Mouse (Mus musculus) hindbrain, embryonic 11.5 days (tissue): Measurements from ENCODE around the gene Atg14. TPM values are rescaled to one million over a fixed set of nuclear protein-coding genes. Genes with fewer than 3 reads are reported as not detected.

Source experiments
- ATAC-seq: fragments of 200-750 bp; cut with Nextera tagmentation; 2 replicates; pipeline ENCODE4 v1.8.0; 2017; ENCODE audit warnings: mild to moderate bottlenecking, moderate TSS enrichment, moderate library complexity; ENCODE audit not compliant: low FRiP score
- DNase-seq: peaks from one replicate; pipeline ENCODE4 v3.0.0-alpha.2; 2015; ENCODE audit warnings: low spot score
- H3K27ac ChIP-seq: fragments of 300-500 bp; sonication (generic); 2 replicates; pipeline ENCODE4 v1.5.1; 2014; ENCODE audit warnings: mild to moderate bottlenecking, low read depth, low read length
- H3K27me3 ChIP-seq: fragments of 300-500 bp; sonication (generic); 2 replicates; pipeline ENCODE4 v1.6.1; 2014; ENCODE audit warnings: mild to moderate bottlenecking, low read length, moderate library complexity, mixed read lengths; ENCODE audit not compliant: control insufficient read depth, insufficient read depth
- H3K36me3 ChIP-seq: fragments of 300-500 bp; sonication (generic); 2 replicates; pipeline ENCODE4 v1.6.1; 2014; ENCODE audit warnings: mild to moderate bottlenecking, low read length, moderate library complexity, mixed read lengths; ENCODE audit not compliant: control insufficient read depth, insufficient read depth
- H3K4me1 ChIP-seq: fragments of 300-500 bp; sonication (generic); replicated peaks from 2 replicates; pipeline ENCODE4 v1.6.1; 2014; ENCODE audit warnings: low read length, mixed read lengths; ENCODE audit not compliant: control insufficient read depth, insufficient read depth
- H3K4me2 ChIP-seq: fragments of 300-500 bp; sonication (generic); replicated peaks from 2 replicates; pipeline ENCODE4 v1.6.1; 2014; ENCODE audit warnings: mild to moderate bottlenecking, low read depth, low read length
- H3K4me3 ChIP-seq: fragments of 300-500 bp; sonication (generic); 2 replicates; pipeline ENCODE4 v1.5.1; 2014; ENCODE audit warnings: low read depth, low read length
- H3K9ac ChIP-seq: fragments of 300-500 bp; sonication (generic); 2 replicates; pipeline ENCODE4 v1.6.1; 2014; ENCODE audit warnings: low read depth, low read length
- H3K9me3 ChIP-seq: fragments of 300-500 bp; sonication (generic); 2 replicates; pipeline ENCODE4 v1.6.1; 2016; ENCODE audit warnings: low read length; ENCODE audit not compliant: control insufficient read depth
- WGBS: fragments of 180-500 bp; shearing (Covaris S2); extraction: QIAGEN DNeasy Blood & Tissue Kit; methylation state at CpG from one replicate; pipeline ENCODE4 v1.1.7; 2014; 5-methylcytosine and 5-hydroxymethylcytosine counted together
- polyA plus RNA-seq: library from polyadenylated mRNA; unstranded; fragments of >200 nt; fragmentation: Nextera tagmentation; extraction: Ambion mirVana; gene quantifications from 2 replicates; pipeline ENCODE4 v1.2.1, GENCODE M21; 2014

Atg14 gene
- polyA plus RNA-seq, 1 experiment from 2014 or later, result 15.7 TPM

- no peak overlapping the region for H3K27ac ChIP-seq
- 91% methylated on average over 7 of the region's 7 CpGs for WGBS
- H3K9me3 ChIP-seq, result no peaks in the 10 kb centered on the region
- H3K4me2 ChIP-seq, result no peak overlapping the region
- ATAC-seq, result no peak
- DNase-seq, result no peak
- H3K36me3 ChIP-seq, result no peaks in the 10 kb centered on the region
- no peak overlapping the region for H3K4me3 ChIP-seq
- H3K27me3 ChIP-seq, result no peaks in the 10 kb centered on the region
- no peak overlapping the region for H3K9ac ChIP-seq
- H3K4me1 ChIP-seq, result no peaks in the 10 kb centered on the region
These were observed 48.1 kb downstream of the Atg14 start for GRCm38 (mm10) chr14:47522301-47522700.

- Histone ChIP-seq H3K4me2 (no peak overlapping the region), H3K9ac (no peak overlapping the region), H3K27ac (no peak overlapping the region), H3K4me3 (no peak overlapping the region), H3K9me3 (no peaks in the 10 kb centered on the region), H3K36me3 (no peaks in the 10 kb centered on the region), H3K4me1 (no peaks in the 10 kb centered on the region), H3K27me3 (no peaks in the 10 kb centered on the region)
- no peak for ATAC-seq
- whole genome bisulfite sequencing, result 79% methylated on average over 1 of the region's 1 CpGs
- no peak for DNase-seq
These were observed 48.8 kb downstream of the Atg14 start for GRCm38 (mm10) chr14:47521609-47522008.

GRCm38 (mm10) chr14:47520751-47521449, 49.5 kb downstream of the Atg14 start:
- Histone ChIP-seq H3K9me3 (no peaks in the 10 kb centered on the region), H3K36me3 (no peaks in the 10 kb centered on the region), H3K4me3 (no peak overlapping the region), H3K4me1 (no peaks in the 10 kb centered on the region), H3K9ac (no peak overlapping the region), H3K27ac (no peak overlapping the region), H3K4me2 (no peak overlapping the region), H3K27me3 (no peaks in the 10 kb centered on the region)
- DNase-seq (no peak), ATAC-seq (no peak)
- 89% methylated on average over 13 of the region's 13 CpGs for whole genome bisulfite sequencing

DNA sequence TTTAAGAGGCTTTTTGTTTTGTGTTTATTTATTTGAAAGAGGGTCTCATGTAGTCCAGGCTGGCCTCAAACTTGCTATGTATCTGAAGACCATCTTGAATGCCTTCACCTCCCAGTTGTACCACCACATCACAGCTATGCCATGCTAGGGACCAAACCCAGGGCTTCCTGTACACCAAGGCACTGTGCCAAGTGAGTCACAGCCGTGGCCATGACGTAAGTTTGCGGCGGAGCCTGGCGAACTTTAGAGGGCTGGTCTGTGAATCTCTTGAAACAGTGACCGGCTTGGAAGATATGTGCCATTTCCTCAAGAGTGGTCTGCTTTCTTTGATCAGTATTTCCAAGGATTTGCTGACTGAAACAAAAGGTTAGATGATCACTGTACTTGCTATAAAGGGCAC, 51.8 kb downstream of the Atg14 start:
- H3K9ac ChIP-seq, result no peak overlapping the region
- H3K27ac ChIP-seq, result no peak overlapping the region
- no peak for ATAC-seq

GRCm38 (mm10) chr14:47516755-47517154, 53.7 kb downstream of the Atg14 start:
- WGBS, result 83% methylated on average over 6 of the region's 6 CpGs
- H3K4me3 ChIP-seq, result no peak overlapping the region
- no peak for ATAC-seq
- no peak overlapping the region for H3K4me2 ChIP-seq
- no peaks in the 10 kb centered on the region for H3K9me3 ChIP-seq
- H3K4me1 ChIP-seq, result no peaks in the 10 kb centered on the region
- no peaks in the 10 kb centered on the region for H3K36me3 ChIP-seq
- no peaks in the 10 kb centered on the region for H3K27me3 ChIP-seq
- H3K27ac ChIP-seq, result no peak overlapping the region
- no peak for DNase-seq
- no peak overlapping the region for H3K9ac ChIP-seq

More for the DNA sequence above, 51.8 kb downstream of the Atg14 start:
- Histone ChIP-seq H3K4me1 (no peaks in the 10 kb centered on the region), H3K4me2 (no peak overlapping the region), H3K36me3 (no peaks in the 10 kb centered on the region), H3K27me3 (no peaks in the 10 kb centered on the region), H3K9me3 (no peaks in the 10 kb centered on the region), H3K4me3 (no peak overlapping the region)
- 94% methylated on average over 6 of the region's 6 CpGs for WGBS
- DNase-seq, result no peak

- Histone ChIP-seq H3K36me3 (no peaks in the 10 kb centered on the region), H3K4me1 (no peaks in the 10 kb centered on the region), H3K4me3 (no peak overlapping the region), H3K9me3 (no peaks in the 10 kb centered on the region), H3K27me3 (no peaks in the 10 kb centered on the region), H3K4me2 (no peak overlapping the region), H3K9ac (no peak overlapping the region), H3K27ac (no peak overlapping the region)
- 86% methylated on average over 8 of the region's 8 CpGs for WGBS
- no peak for ATAC-seq
- DNase-seq, result no peak
These were observed 54.8 kb downstream of the Atg14 start for GRCm38 (mm10) chr14:47515636-47516035.

- no peak for DNase-seq
- ATAC-seq, result no peak
- whole genome bisulfite sequencing, result 70% methylated on average over 7 of the region's 7 CpGs
- Histone ChIP-seq H3K4me1 (no peaks in the 10 kb centered on the region), H3K27ac (no peak overlapping the region), H3K9me3 (no peaks in the 10 kb centered on the region), H3K36me3 (no peaks in the 10 kb centered on the region), H3K4me3 (no peak overlapping the region), H3K27me3 (no peaks in the 10 kb centered on the region), H3K4me2 (no peak overlapping the region), H3K9ac (no peak overlapping the region)
These were observed 55.5 kb downstream of the Atg14 start for GRCm38 (mm10) chr14:47514816-47515453.

GRCm38 (mm10) chr14:47513606-47514005, 56.8 kb downstream of the Atg14 start:
- Histone ChIP-seq H3K9me3 (no peaks in the 10 kb centered on the region), H3K4me3 (no peak overlapping the region), H3K36me3 (no peaks in the 10 kb centered on the region), H3K4me2 (no peak overlapping the region), H3K27ac (no peak overlapping the region), H3K4me1 (no peaks in the 10 kb centered on the region), H3K27me3 (no peaks in the 10 kb centered on the region), H3K9ac (no peak overlapping the region)
- 96% methylated on average over 3 of the region's 3 CpGs for WGBS
- no peak for DNase-seq
- no peak for ATAC-seq

DNA sequence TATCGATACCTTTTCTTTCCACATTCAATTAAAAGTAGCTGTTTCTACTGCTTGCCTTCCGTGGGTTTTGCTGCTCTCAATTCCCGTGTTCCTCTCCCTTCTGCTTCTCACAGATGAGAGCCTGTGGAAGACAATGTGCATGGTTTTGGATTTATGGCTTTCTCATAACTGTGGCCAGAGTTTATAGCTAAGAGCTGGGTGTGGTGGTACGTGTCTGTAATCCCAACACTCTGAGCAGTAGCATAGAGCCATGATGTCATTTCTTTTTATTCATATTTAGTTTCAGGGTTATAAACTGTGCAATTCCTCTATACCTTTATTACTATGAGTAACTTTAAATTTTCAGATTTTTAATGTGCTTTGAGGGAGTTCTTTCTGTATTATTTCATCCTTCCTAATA, 60.2 kb downstream of the Atg14 start:
- ATAC-seq (no peak), DNase-seq (no peak)
- no peaks in the 10 kb centered on the region for H3K4me1 ChIP-seq
- H3K4me3 ChIP-seq, result no peak overlapping the region
- WGBS, result 92% methylated on average over 4 of the region's 4 CpGs
- no peaks in the 10 kb centered on the region for H3K27me3 ChIP-seq
- no peaks in the 10 kb centered on the region for H3K36me3 ChIP-seq
- H3K9me3 ChIP-seq, result no peaks in the 10 kb centered on the region
- no peak overlapping the region for H3K9ac ChIP-seq
- H3K27ac ChIP-seq, result no peak overlapping the region
- no peak overlapping the region for H3K4me2 ChIP-seq
